Mouse (Mus musculus) lung, postnatal 0 days (tissue): Measurements from ENCODE around the gene Kcnt1. TPM values are rescaled to one million over a fixed set of nuclear protein-coding genes. Genes with fewer than 3 reads are reported as not detected.

Experiments
- ATAC-seq: fragments of 200-750 bp; cut with Nextera tagmentation; 2 replicates; pipeline ENCODE4 v1.8.0; 2017; ENCODE audit warnings: moderate library complexity
- DNase-seq: peaks from one replicate; pipeline ENCODE4 v3.0.0-alpha.2; 2016; ENCODE audit warnings: low spot score
- H3K27ac ChIP-seq: fragments of 300-500 bp; sonication (generic); 2 replicates; pipeline ENCODE4 v1.5.1; 2014; ENCODE audit warnings: antibody characterized with exemption, mild to moderate bottlenecking, low read length, mixed read lengths
- H3K27me3 ChIP-seq: fragments of 300-500 bp; sonication (generic); replicated peaks from 2 replicates; pipeline ENCODE4 v1.6.1; 2014; ENCODE audit warnings: low read length, mixed read lengths; ENCODE audit not compliant: insufficient read depth
- H3K36me3 ChIP-seq: fragments of 300-500 bp; sonication (generic); 2 replicates; pipeline ENCODE4 v1.6.1; 2014; ENCODE audit warnings: low read length, mixed read lengths; ENCODE audit not compliant: insufficient read depth
- H3K4me1 ChIP-seq: fragments of 300-500 bp; sonication (generic); 2 replicates; pipeline ENCODE4 v1.6.1; 2014; ENCODE audit warnings: antibody characterized with exemption, low read depth, low read length, mixed read lengths; ENCODE audit not compliant: insufficient read depth
- H3K4me2 ChIP-seq: fragments of 300-500 bp; sonication (generic); replicated peaks from 2 replicates; pipeline ENCODE4 v1.6.1; 2014; ENCODE audit warnings: low read depth, mild to moderate bottlenecking, low read length, moderate library complexity, mixed read lengths
- H3K4me3 ChIP-seq: fragments of 300-500 bp; sonication (generic); 2 replicates; pipeline ENCODE4 v1.5.1; 2014; ENCODE audit warnings: low read depth, low read length
- H3K9ac ChIP-seq: fragments of 300-500 bp; sonication (generic); replicated peaks from 2 replicates; pipeline ENCODE4 v1.6.1; 2014; ENCODE audit warnings: low read depth, mild to moderate bottlenecking
- H3K9me3 ChIP-seq: fragments of 300-500 bp; sonication (generic); 2 replicates; pipeline ENCODE4 v1.6.1; 2016; ENCODE audit warnings: low read length, mixed read lengths
- CTCF ChIP-seq: IDR thresholded peaks from 2 replicates; pipeline ENCODE4 v1.5.1; 2016; ENCODE audit warnings: antibody characterized with exemption, mild to moderate bottlenecking
- EP300 ChIP-seq: IDR thresholded peaks from 2 replicates; pipeline ENCODE4 v1.6.1; 2016; ENCODE audit warnings: antibody characterized with exemption, mild to moderate bottlenecking, control low read depth
- WGBS: fragments of 180-500 bp; shearing (Covaris S2); extraction: QIAGEN DNeasy Blood & Tissue Kit; methylation state at CpG from one replicate; pipeline ENCODE4 v1.1.7; 2014; 5-methylcytosine and 5-hydroxymethylcytosine counted together
- polyA plus RNA-seq: library from polyadenylated mRNA; unstranded; fragments of >200 nt; fragmentation: Nextera tagmentation; extraction: Ambion mirVana; gene quantifications from 2 replicates; pipeline ENCODE4 v1.2.1, GENCODE M21; 2015

Kcnt1 gene
- polyA plus RNA-seq, 1 experiment from 2014 or later, result 0.21 TPM

- no peak for TF ChIP-seq CTCF
- no peak for TF ChIP-seq EP300
- Histone ChIP-seq H3K36me3 (no peaks in the 10 kb centered on the region), H3K27ac (no peak overlapping the region), H3K27me3 (peaks cover 16% of the 10 kb centered on the region), H3K4me1 (no peaks in the 10 kb centered on the region), H3K4me3 (no peak overlapping the region), H3K9ac (no peak overlapping the region), H3K9me3 (no peaks in the 10 kb centered on the region), H3K4me2 (no peak overlapping the region)
- ATAC-seq (no peak), DNase-seq (no peak)
- WGBS, result 25% methylated on average over 1 of the region's 1 CpGs
These were observed 18.7 kb downstream of the Kcnt1 start for GRCm38 (mm10) chr2:25882276-25882675.

- H3K4me3 ChIP-seq, result no peak overlapping the region
- no peak overlapping the region for H3K9ac ChIP-seq
- ATAC-seq, result no peak
- TF ChIP-seq EP300 (no peak), CTCF (no peak)
- no peak overlapping the region for H3K4me2 ChIP-seq
- no peaks in the 10 kb centered on the region for H3K27me3 ChIP-seq
- H3K36me3 ChIP-seq, result no peaks in the 10 kb centered on the region
- DNase-seq, result no peak
- no peaks in the 10 kb centered on the region for H3K9me3 ChIP-seq
- 82% methylated on average over 3 of the region's 3 CpGs for WGBS
- no peaks in the 10 kb centered on the region for H3K4me1 ChIP-seq
- H3K27ac ChIP-seq, result no peak overlapping the region
These were observed 21.2 kb downstream of the Kcnt1 start for GRCm38 (mm10) chr2:25884756-25885155.

- no peak overlapping the region for H3K4me2 ChIP-seq
- WGBS, result 46% methylated on average over 8 of the region's 8 CpGs
These were observed 23.7 kb downstream of the Kcnt1 start for GRCm38 (mm10) chr2:25887226-25887625.

GRCm38 (mm10) chr2:25888144-25888543 is 24.6 kb downstream of the Kcnt1 start:
- no peak overlapping the region for H3K9ac ChIP-seq
- no peak for DNase-seq
- WGBS, result 53% methylated on average over 5 of the region's 5 CpGs

More at GRCm38 (mm10) chr2:25887226-25887625, 23.7 kb downstream of the Kcnt1 start:
- Histone ChIP-seq H3K9me3 (no peaks in the 10 kb centered on the region), H3K9ac (no peak overlapping the region), H3K4me1 (no peaks in the 10 kb centered on the region), H3K36me3 (no peaks in the 10 kb centered on the region), H3K27ac (no peak overlapping the region), H3K27me3 (no peaks in the 10 kb centered on the region), H3K4me3 (no peak overlapping the region)
- ATAC-seq (no peak), DNase-seq (no peak)
- TF ChIP-seq CTCF (no peak), EP300 (no peak)

GRCm38 (mm10) chr2:25892440-25892839 is 28.9 kb downstream of the Kcnt1 start:
- ATAC-seq (no peak), DNase-seq (no peak)
- H3K4me2 ChIP-seq, result no peak overlapping the region
- no peaks in the 10 kb centered on the region for H3K4me1 ChIP-seq
- no peak overlapping the region for H3K9ac ChIP-seq
- TF ChIP-seq CTCF (peak; percentile 28), EP300 (no peak)
- no peak overlapping the region for H3K4me3 ChIP-seq
- no peaks in the 10 kb centered on the region for H3K9me3 ChIP-seq
- no peaks in the 10 kb centered on the region for H3K36me3 ChIP-seq
- WGBS, result 75% methylated on average over 7 of the region's 7 CpGs
- no peak overlapping the region for H3K27ac ChIP-seq
- no peaks in the 10 kb centered on the region for H3K27me3 ChIP-seq

More at GRCm38 (mm10) chr2:25888144-25888543, 24.6 kb downstream of the Kcnt1 start:
- no peaks in the 10 kb centered on the region for H3K36me3 ChIP-seq
- H3K27me3 ChIP-seq, result no peaks in the 10 kb centered on the region
- H3K9me3 ChIP-seq, result no peaks in the 10 kb centered on the region
- ATAC-seq, result no peak
- no peak overlapping the region for H3K4me3 ChIP-seq
- H3K4me2 ChIP-seq, result no peak overlapping the region
- no peak overlapping the region for H3K27ac ChIP-seq
- TF ChIP-seq CTCF (no peak), EP300 (no peak)
- no peaks in the 10 kb centered on the region for H3K4me1 ChIP-seq

- no peak for TF ChIP-seq CTCF
- no peak for TF ChIP-seq EP300
- Histone ChIP-seq H3K36me3 (no peaks in the 10 kb centered on the region), H3K4me2 (no peak overlapping the region), H3K4me3 (no peak overlapping the region), H3K27me3 (no peaks in the 10 kb centered on the region), H3K4me1 (no peaks in the 10 kb centered on the region), H3K27ac (no peak overlapping the region), H3K9me3 (no peaks in the 10 kb centered on the region), H3K9ac (no peak overlapping the region)
- DNase-seq, result no peak
- no peak for ATAC-seq
- 74% methylated on average over 9 of the region's 9 CpGs for WGBS
These were observed 35.4 kb downstream of the Kcnt1 start for GRCm38 (mm10) chr2:25898970-25899369.

GRCm38 (mm10) chr2:25909872-25910271 is 46.3 kb downstream of the Kcnt1 start:
- 73% methylated on average over 12 of the region's 12 CpGs for WGBS

More at GRCm38 (mm10) chr2:25909872-25910271, 46.3 kb downstream of the Kcnt1 start:
- H3K4me1 ChIP-seq, result no peaks in the 10 kb centered on the region
- no peaks in the 10 kb centered on the region for H3K27me3 ChIP-seq
- H3K4me2 ChIP-seq, result no peak overlapping the region
- H3K9me3 ChIP-seq, result no peaks in the 10 kb centered on the region
- no peak for TF ChIP-seq EP300
- no peak for TF ChIP-seq CTCF
- no peak overlapping the region for H3K9ac ChIP-seq
- no peaks in the 10 kb centered on the region for H3K36me3 ChIP-seq
- no peak overlapping the region for H3K4me3 ChIP-seq
- ATAC-seq, result no peak
- no peak for DNase-seq
- no peak overlapping the region for H3K27ac ChIP-seq
